Mouse (Mus musculus) thymus, adult 2 months (tissue): Measurements from ENCODE around the gene Coq8a.

Experiments used
- CTCF ChIP-seq: fragments of 200-500 bp; IDR thresholded peaks from 2 replicates; pipeline ENCODE4 v1.5.1; 2012; ENCODE audit warnings: mild to moderate bottlenecking, control low read depth, low read length, moderate library complexity, borderline replicate concordance; ENCODE audit not compliant: control insufficient read depth, poor library complexity, insufficient read depth; ENCODE audit errors: extremely low read depth
- POLR2A ChIP-seq: fragments of 200-500 bp; IDR thresholded peaks from 2 replicates; pipeline ENCODE4 v1.6.1; 2012; ENCODE audit warnings: mild to moderate bottlenecking, low read length, control low read depth, moderate library complexity; ENCODE audit not compliant: control insufficient read depth, poor library complexity, insufficient read depth; ENCODE audit errors: extremely low read depth

DNA sequence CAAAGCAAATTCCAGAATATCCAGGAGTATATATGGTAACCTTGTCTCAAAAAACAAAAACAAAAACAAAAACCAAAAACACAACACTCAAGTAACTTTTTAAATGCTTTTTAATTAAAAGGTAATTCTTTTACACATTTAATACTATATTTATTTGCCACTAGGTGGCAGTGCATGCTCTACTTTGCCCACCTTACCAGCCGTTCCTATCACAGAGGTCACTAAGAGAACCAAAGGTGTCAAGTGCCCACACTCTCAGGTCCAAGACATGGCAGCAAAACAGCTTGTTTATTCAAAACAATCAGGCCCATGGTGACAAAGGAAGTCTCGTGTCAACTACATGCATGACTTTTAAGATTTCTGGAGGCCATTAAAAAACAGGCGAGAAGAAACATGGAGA lies 24.2 kb downstream of the Coq8a start:
- TF ChIP-seq POLR2A (no peak), CTCF (no peak)
